29 mouse cellular contexts compared by ENCODE assay signal in genomic region chr3:59520766-59521165, GRCm38 (mm10).
"Had no signal": no experiment of that assay in that cellular context is flagged by ENCODE, and none has a peak within 500 bp of the region (broad histone marks: within the 10 kb centered on the region; RNA-seq: fewer than 3 reads in every experiment).

No protein-coding gene starts in this region.

- ATAC-seq: forebrain, embryonic 13.5 days; forebrain, embryonic 14.5 days; forebrain, embryonic 15.5 days; forebrain, embryonic 16.5 days; forebrain, postnatal 0 days had no signal

- H3K9me3 ChIP-seq: embryonic facial prominence, embryonic 10.5 days; embryonic facial prominence, embryonic 12.5 days; embryonic facial prominence, embryonic 13.5 days; embryonic facial prominence, embryonic 15.5 days; forebrain, embryonic 10.5 days; forebrain, embryonic 12.5 days; forebrain, embryonic 13.5 days; forebrain, embryonic 15.5 days had no signal

- H3K36me3 ChIP-seq: embryonic facial prominence, embryonic 10.5 days; embryonic facial prominence, embryonic 12.5 days; embryonic facial prominence, embryonic 13.5 days; embryonic facial prominence, embryonic 15.5 days; forebrain, embryonic 10.5 days; forebrain, embryonic 12.5 days; forebrain, embryonic 15.5 days had no signal

- H3K4me2 ChIP-seq: embryonic facial prominence, embryonic 12.5 days; embryonic facial prominence, embryonic 13.5 days; embryonic facial prominence, embryonic 15.5 days; forebrain, embryonic 12.5 days; forebrain, embryonic 13.5 days; forebrain, embryonic 15.5 days had no signal

- H3K4me3 ChIP-seq: embryonic facial prominence, embryonic 10.5 days; embryonic facial prominence, embryonic 12.5 days; embryonic facial prominence, embryonic 13.5 days; embryonic facial prominence, embryonic 15.5 days; erythroblast, embryonic 14.5 days; forebrain, embryonic 10.5 days; forebrain, embryonic 12.5 days; forebrain, embryonic 13.5 days; forebrain, embryonic 15.5 days; gastrocnemius, adult 2 months; heart, adult 2 months had no signal

- H3K27ac ChIP-seq: embryonic facial prominence, embryonic 10.5 days; embryonic facial prominence, embryonic 12.5 days; embryonic facial prominence, embryonic 13.5 days; embryonic facial prominence, embryonic 15.5 days; forebrain, embryonic 10.5 days; forebrain, embryonic 12.5 days; forebrain, embryonic 13.5 days; forebrain, embryonic 15.5 days; gastrocnemius, adult 2 months; heart, adult 2 months had no signal

- H3K9ac ChIP-seq: embryonic facial prominence, embryonic 12.5 days; embryonic facial prominence, embryonic 13.5 days; embryonic facial prominence, embryonic 15.5 days; forebrain, embryonic 12.5 days; forebrain, embryonic 13.5 days; forebrain, embryonic 15.5 days; forebrain, postnatal 0 days had no signal

- DNase-seq: cerebellum, adult 2 months; cerebellum, adult 8-10 months; cerebellum, adult 9-10 months; cerebellum, adult 9-11 months; cerebellum, postnatal 10 days; cerebellum, postnatal 14 days; cerebellum, postnatal 25 days; cerebellum, postnatal 36 days; embryo, embryonic 11 days; forebrain, postnatal 0 days; gastrocnemius, adult 2 months; gastrocnemius, postnatal 10 days; gastrocnemius, postnatal 14 days; gastrocnemius, postnatal 25 days; gastrocnemius, postnatal 36 days; heart, adult 11 months; heart, adult 18-20 months; heart, adult 2 months had no signal

- H3K27me3 ChIP-seq: embryonic facial prominence, embryonic 12.5 days; embryonic facial prominence, embryonic 13.5 days; embryonic facial prominence, embryonic 15.5 days; forebrain, embryonic 12.5 days; forebrain, embryonic 13.5 days; forebrain, embryonic 15.5 days had no signal

- H3K4me1 ChIP-seq: embryonic facial prominence, embryonic 10.5 days; embryonic facial prominence, embryonic 12.5 days; embryonic facial prominence, embryonic 13.5 days; embryonic facial prominence, embryonic 15.5 days; forebrain, embryonic 10.5 days; forebrain, embryonic 12.5 days; forebrain, embryonic 13.5 days; forebrain, embryonic 15.5 days had no signal
